Mouse (Mus musculus) heart, postnatal 0 days (tissue): ENCODE measurements around the gene Tdp1. TPM values are rescaled to one million over a fixed set of nuclear protein-coding genes. Genes with fewer than 3 reads are reported as not detected.

Experiments
- ATAC-seq: fragments of 200-750 bp; cut with Nextera tagmentation; 2 replicates; pipeline ENCODE4 v1.8.0; 2017; ENCODE audit warnings: low read depth, moderate number of reproducible peaks, moderate library complexity; ENCODE audit not compliant: insufficient read depth
- DNase-seq: peaks from one replicate; pipeline ENCODE4 v3.0.0-alpha.2; 2016; ENCODE audit warnings: low spot score
- H3K27ac ChIP-seq: fragments of 300-500 bp; sonication (generic); 2 replicates; pipeline ENCODE4 v1.5.1; 2014; ENCODE audit warnings: low read depth, mild to moderate bottlenecking
- H3K27me3 ChIP-seq: fragments of 300-500 bp; sonication (generic); 2 replicates; pipeline ENCODE4 v1.6.1; 2014; ENCODE audit warnings: low read length, mixed read lengths; ENCODE audit not compliant: control insufficient read depth, insufficient read depth
- H3K36me3 ChIP-seq: fragments of 300-500 bp; sonication (generic); replicated peaks from 2 replicates; pipeline ENCODE4 v1.6.1; 2014; ENCODE audit warnings: low read length, mixed read lengths; ENCODE audit not compliant: control insufficient read depth, insufficient read depth
- H3K4me1 ChIP-seq: fragments of 300-500 bp; sonication (generic); 2 replicates; pipeline ENCODE4 v1.6.1; 2014; ENCODE audit warnings: antibody characterized with exemption; ENCODE audit not compliant: control insufficient read depth, insufficient read depth
- H3K4me2 ChIP-seq: fragments of 300-500 bp; sonication (generic); 2 replicates; pipeline ENCODE4 v1.6.1; 2014; ENCODE audit warnings: low read depth, mild to moderate bottlenecking, low read length, moderate library complexity
- H3K4me3 ChIP-seq: fragments of 300-500 bp; sonication (generic); 2 replicates; pipeline ENCODE4 v1.5.1; 2014; ENCODE audit warnings: low read depth, low read length
- H3K9ac ChIP-seq: fragments of 300-500 bp; sonication (generic); replicated peaks from 2 replicates; pipeline ENCODE4 v1.6.1; 2014; ENCODE audit warnings: low read depth, low read length, mixed read lengths
- H3K9me3 ChIP-seq: fragments of 300-500 bp; sonication (generic); replicated peaks from 2 replicates; pipeline ENCODE4 v1.6.1; 2016; ENCODE audit warnings: low read length; ENCODE audit not compliant: control insufficient read depth
- CTCF ChIP-seq: IDR thresholded peaks from 2 replicates; pipeline ENCODE4 v1.5.1; 2016; ENCODE audit warnings: antibody characterized with exemption, control low read depth, low read depth
- EP300 ChIP-seq: IDR thresholded peaks from 2 replicates; pipeline ENCODE4 v1.6.1; 2016; ENCODE audit warnings: antibody characterized with exemption, low read depth
- WGBS: fragments of 180-500 bp; shearing (Covaris S2); extraction: QIAGEN DNeasy Blood & Tissue Kit; methylation state at CpG from one replicate; pipeline ENCODE4 v1.1.7; 2014; 5-methylcytosine and 5-hydroxymethylcytosine counted together
- polyA plus RNA-seq: library from polyadenylated mRNA; unstranded; fragments of >200 nt; fragmentation: Nextera tagmentation; extraction: Ambion mirVana; gene quantifications from 2 replicates; pipeline ENCODE4 v1.2.1, GENCODE M21; 2015
- total RNA-seq: library from RNA; depleted of rRNA; stranded (reverse); fragments of >200 nt; gene quantifications from 2 replicates; pipeline ENCODE4 v1.2.3, GENCODE M21; 2014; ENCODE audit warnings: low replicate concordance

The Tdp1 gene
- total and polyA plus RNA-seq, 2 experiments from 2014 or later: 8.8 to 13.7 TPM

- 0 out of 2 replicates have a peak, but pooled peaks cover 6% of the 10 kb centered on the region for H3K9me3 ChIP-seq
- WGBS: 75% methylated on average over 10 of the region's 10 CpGs
Measured at GRCm38 (mm10) chr12:99993146-99993890, 109.0 kb downstream of the Tdp1 start.

GRCm38 (mm10) chr12:99995951-99996350, 111.6 kb downstream of the Tdp1 start:
- no peak for TF ChIP-seq CTCF
- no peak for TF ChIP-seq EP300
- H3K9ac ChIP-seq: no peak overlapping the region
- H3K27me3 ChIP-seq: no peaks in the 10 kb centered on the region
- 0 out of 2 replicates have a peak, but pooled peaks cover 4% of the 10 kb centered on the region for H3K9me3 ChIP-seq
- 84% methylated on average over 5 of the region's 5 CpGs for WGBS
- H3K4me1 ChIP-seq: no peaks in the 10 kb centered on the region
- no peak overlapping the region for H3K27ac ChIP-seq
- ATAC-seq: no peak
- no peak overlapping the region for H3K4me3 ChIP-seq
- no peak for DNase-seq
- H3K36me3 ChIP-seq: no peaks in the 10 kb centered on the region
- H3K4me2 ChIP-seq: no peak overlapping the region

More at GRCm38 (mm10) chr12:99993146-99993890, 109.0 kb downstream of the Tdp1 start:
- H3K4me1 ChIP-seq: no peaks in the 10 kb centered on the region
- H3K27ac ChIP-seq: no peak overlapping the region
- no peak overlapping the region for H3K4me2 ChIP-seq
- no peak for ATAC-seq
- TF ChIP-seq CTCF (no peak), EP300 (no peak)
- no peaks in the 10 kb centered on the region for H3K36me3 ChIP-seq
- DNase-seq: no peak
- no peak overlapping the region for H3K9ac ChIP-seq
- no peaks in the 10 kb centered on the region for H3K27me3 ChIP-seq
- no peak overlapping the region for H3K4me3 ChIP-seq

GRCm38 (mm10) chr12:99999726-100000125, 115.4 kb downstream of the Tdp1 start:
- no peak overlapping the region for H3K27ac ChIP-seq
- H3K4me3 ChIP-seq: no peak overlapping the region
- no peaks in the 10 kb centered on the region for H3K4me1 ChIP-seq
- ATAC-seq (no peak), DNase-seq (no peak)
- WGBS: 65% methylated on average over 5 of the region's 5 CpGs
- no peak overlapping the region for H3K4me2 ChIP-seq
- TF ChIP-seq CTCF: no peak
- TF ChIP-seq EP300: no peak
- no peak overlapping the region for H3K9ac ChIP-seq
- H3K27me3 ChIP-seq: no peaks in the 10 kb centered on the region
- H3K9me3 ChIP-seq: no peaks in the 10 kb centered on the region
- no peaks in the 10 kb centered on the region for H3K36me3 ChIP-seq

- WGBS: 82% methylated on average over 7 of the region's 7 CpGs
Measured at GRCm38 (mm10) chr12:100000381-100000780, 116.1 kb downstream of the Tdp1 start.

GRCm38 (mm10) chr12:100001246-100001645, 116.9 kb downstream of the Tdp1 start:
- H3K9me3 ChIP-seq: no peaks in the 10 kb centered on the region
- no peaks in the 10 kb centered on the region for H3K27me3 ChIP-seq
- H3K27ac ChIP-seq: no peak overlapping the region
- 78% methylated on average over 3 of the region's 3 CpGs for WGBS
- H3K4me2 ChIP-seq: no peak overlapping the region
- no peak overlapping the region for H3K9ac ChIP-seq
- H3K4me3 ChIP-seq: no peak overlapping the region
- H3K4me1 ChIP-seq: no peaks in the 10 kb centered on the region
- no peak for DNase-seq
- H3K36me3 ChIP-seq: no peaks in the 10 kb centered on the region
- ATAC-seq: no peak
- TF ChIP-seq EP300 (no peak), CTCF (no peak)

More at GRCm38 (mm10) chr12:100000381-100000780, 116.1 kb downstream of the Tdp1 start:
- Histone ChIP-seq H3K27me3 (no peaks in the 10 kb centered on the region), H3K4me3 (no peak overlapping the region), H3K36me3 (no peaks in the 10 kb centered on the region), H3K9me3 (no peaks in the 10 kb centered on the region), H3K4me1 (no peaks in the 10 kb centered on the region), H3K9ac (no peak overlapping the region), H3K27ac (no peak overlapping the region), H3K4me2 (no peak overlapping the region)
- ATAC-seq: no peak
- no peak for DNase-seq
- TF ChIP-seq CTCF (no peak), EP300 (no peak)
